Mouse (Mus musculus) heart, adult 2 months (tissue): ENCODE data around the gene Marveld1. TPM values are rescaled to one million over a fixed set of nuclear protein-coding genes. Genes with fewer than 3 reads are reported as not detected.

Experiments used
- DNase-seq, 2 experiments: peaks; one replicate each; pipeline ENCODE4 v3.0.0; 2021
- H3K27ac ChIP-seq: fragments of 200-600 bp; 2 replicates; pipeline ENCODE4 v1.8.1; 2022
- H3K27me3 ChIP-seq: fragments of 200-500 bp; 2 replicates; pipeline ENCODE4 v1.6.1; 2012; ENCODE audit warnings: mild to moderate bottlenecking, low read length, inconsistent platforms, mixed read lengths; ENCODE audit not compliant: control insufficient read depth, insufficient read depth
- H3K36me3 ChIP-seq: fragments of 200-500 bp; 2 replicates; pipeline ENCODE4 v1.6.1; 2012; ENCODE audit warnings: low read length, inconsistent platforms; ENCODE audit not compliant: control insufficient read depth, insufficient read depth
- H3K4me1 ChIP-seq: fragments of 200-500 bp; 2 replicates; pipeline ENCODE4 v1.6.1; 2011; ENCODE audit warnings: low read length; ENCODE audit not compliant: control insufficient read depth, insufficient read depth
- H3K4me3 ChIP-seq: fragments of 200-600 bp; 2 replicates; pipeline ENCODE4 v1.8.1; 2022
- H3K79me2 ChIP-seq: fragments of 200-500 bp; replicated peaks from 2 replicates; pipeline ENCODE4 v1.6.1; 2012; ENCODE audit warnings: mild to moderate bottlenecking, inconsistent platforms, low read length, moderate library complexity, mixed read lengths; ENCODE audit not compliant: control insufficient read depth, insufficient read depth
- H3K9ac ChIP-seq: fragments of 200-500 bp; 2 replicates; pipeline ENCODE4 v1.6.1; 2012; ENCODE audit warnings: low read depth, mild to moderate bottlenecking, control low read depth, inconsistent platforms, low read length, mixed read lengths
- CTCF ChIP-seq: fragments of 200-600 bp; IDR thresholded peaks from 2 replicates; pipeline ENCODE4 v1.8.1; 2022; ENCODE audit warnings: antibody characterized with exemption, mild to moderate bottlenecking, moderate library complexity
- EP300 ChIP-seq: fragments of 200-500 bp; IDR thresholded peaks from 2 replicates; pipeline ENCODE4 v1.6.1; 2011; ENCODE audit warnings: low read depth, low read length, control low read depth; ENCODE audit not compliant: insufficient read depth
- POLR2A ChIP-seq: fragments of 200-500 bp; IDR thresholded peaks from 2 replicates; pipeline ENCODE4 v1.6.1; 2011; ENCODE audit warnings: mild to moderate bottlenecking, low read depth, low read length, control low read depth; ENCODE audit not compliant: insufficient read depth
- WGBS: fragments of 180-500 bp; shearing (Covaris S2); methylation state at CpG from one replicate; pipeline ENCODE4 v1.1.7; 2018; 5-methylcytosine and 5-hydroxymethylcytosine counted together
- intact Hi-C: fragments of 180-260 bp; cut with DNase I; formaldehyde crosslinking; loops from one replicate; pipeline ENCODE4 v1.15.1; 2025
- polyA plus RNA-seq: library from polyadenylated mRNA; depleted of rRNA; stranded (reverse); fragments of >200 nt; gene quantifications from 2 replicates; pipeline ENCODE4 v1.2.3, GENCODE M21; 2012
- total RNA-seq, 2 experiments: library from RNA; stranded (reverse); gene quantifications; 2 replicates each; pipeline ENCODE4 v1.2.3; 2021

Marveld1 gene
- total and polyA plus RNA-seq, 3 experiments, result 21.1 to 55.0 (median 21.9) TPM

DNA sequence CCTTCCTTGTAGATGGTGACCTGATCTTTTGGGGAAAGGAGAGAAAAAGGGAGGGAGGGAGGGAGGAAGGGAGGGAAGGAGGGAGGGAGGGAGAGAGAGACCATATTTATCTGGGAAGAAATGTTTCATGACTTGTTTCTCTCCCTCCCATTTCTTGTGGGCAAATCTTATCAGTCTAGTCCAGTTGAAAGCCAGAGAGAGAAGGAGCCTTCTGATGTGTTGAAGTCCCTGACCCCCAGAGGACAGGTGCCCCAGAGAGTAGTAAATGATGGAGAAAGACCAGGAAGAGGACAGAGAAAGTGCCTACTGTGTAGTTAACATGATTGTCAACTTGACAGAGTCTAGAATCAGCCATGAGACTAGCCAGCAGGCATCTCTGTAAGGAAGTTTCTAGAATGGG is 12.1 kb upstream of the Marveld1 start:
- H3K79me2 ChIP-seq, result no peaks in the 10 kb centered on the region
- no peak overlapping the region for H3K27ac ChIP-seq
- no peaks in the 10 kb centered on the region for H3K27me3 ChIP-seq
- no peaks in the 10 kb centered on the region for H3K4me1 ChIP-seq
- no peaks in the 10 kb centered on the region for H3K36me3 ChIP-seq
- intact Hi-C loops, result no loop called here
- DNase-seq, result no peak
- TF ChIP-seq EP300 (no peak), CTCF (no peak), POLR2A (no peak)
- H3K4me3 ChIP-seq, result no peak overlapping the region
- H3K9ac ChIP-seq, result no peak overlapping the region

DNA sequence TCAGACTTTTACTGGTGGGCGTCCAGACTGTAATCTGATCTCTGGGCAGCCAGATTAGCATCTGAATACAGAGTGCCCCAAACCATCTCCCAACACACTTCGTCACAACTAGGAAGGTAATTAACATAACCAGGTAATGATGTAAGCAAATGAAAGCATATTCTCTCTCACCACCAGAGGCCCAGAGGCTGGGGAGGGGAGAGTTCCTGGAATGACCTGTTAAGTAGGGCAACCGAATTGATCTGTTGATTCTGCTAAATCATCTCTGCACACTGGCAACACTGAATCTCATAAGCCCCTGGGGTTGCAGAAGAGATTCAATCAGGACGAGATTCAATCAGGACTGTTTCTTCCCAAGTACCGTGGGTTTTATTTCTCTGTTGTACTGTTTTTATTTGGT is 11.1 kb upstream of the Marveld1 start:
- Histone ChIP-seq H3K4me3 (no peak overlapping the region), H3K9ac (no peak overlapping the region), H3K27me3 (no peaks in the 10 kb centered on the region), H3K4me1 (no peaks in the 10 kb centered on the region), H3K36me3 (no peaks in the 10 kb centered on the region), H3K79me2 (no peaks in the 10 kb centered on the region), H3K27ac (no peak overlapping the region)
- intact Hi-C loops, result no loop called here
- no peak for TF ChIP-seq EP300
- TF ChIP-seq CTCF, result no peak
- no peak for TF ChIP-seq POLR2A
- no peak for DNase-seq
- WGBS, result 63% methylated on average over 5 of the region's 5 CpGs

DNA sequence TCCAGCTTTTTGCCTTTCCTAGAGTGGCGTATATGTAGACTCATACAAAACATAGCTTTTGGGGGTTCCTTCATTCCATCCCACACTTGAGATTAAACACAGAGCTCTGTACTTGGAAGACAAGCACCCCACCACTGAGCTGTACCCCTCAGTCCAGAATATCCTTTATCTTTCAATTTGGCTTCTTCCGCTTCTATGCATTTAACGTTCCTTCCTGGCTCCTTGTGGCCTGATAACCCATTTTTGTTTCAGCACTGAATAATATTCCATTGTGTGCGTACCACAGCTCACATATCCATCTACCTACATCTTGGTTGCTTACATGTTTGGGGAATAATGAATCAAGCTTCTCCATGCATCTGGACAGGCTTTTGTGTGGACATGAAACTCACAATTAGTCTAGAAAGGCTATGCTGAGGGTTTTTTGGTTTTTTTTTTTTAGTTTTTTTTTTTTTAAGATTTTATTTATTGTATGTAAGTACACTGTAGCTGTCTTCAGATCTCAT is 10.0 kb upstream of the Marveld1 start:
- H3K27ac ChIP-seq, result no peak overlapping the region
- no peaks in the 10 kb centered on the region for H3K4me1 ChIP-seq
- no peaks in the 10 kb centered on the region for H3K79me2 ChIP-seq
- H3K27me3 ChIP-seq, result no peaks in the 10 kb centered on the region
- 88% methylated on average over 4 of the region's 4 CpGs for WGBS
- no peaks in the 10 kb centered on the region for H3K36me3 ChIP-seq
- H3K9ac ChIP-seq, result no peak overlapping the region
- TF ChIP-seq POLR2A, result no peak
- no peak for TF ChIP-seq CTCF
- TF ChIP-seq EP300, result no peak
- intact Hi-C loops, result no loop called here
- no peak for DNase-seq
- no peak overlapping the region for H3K4me3 ChIP-seq

DNA sequence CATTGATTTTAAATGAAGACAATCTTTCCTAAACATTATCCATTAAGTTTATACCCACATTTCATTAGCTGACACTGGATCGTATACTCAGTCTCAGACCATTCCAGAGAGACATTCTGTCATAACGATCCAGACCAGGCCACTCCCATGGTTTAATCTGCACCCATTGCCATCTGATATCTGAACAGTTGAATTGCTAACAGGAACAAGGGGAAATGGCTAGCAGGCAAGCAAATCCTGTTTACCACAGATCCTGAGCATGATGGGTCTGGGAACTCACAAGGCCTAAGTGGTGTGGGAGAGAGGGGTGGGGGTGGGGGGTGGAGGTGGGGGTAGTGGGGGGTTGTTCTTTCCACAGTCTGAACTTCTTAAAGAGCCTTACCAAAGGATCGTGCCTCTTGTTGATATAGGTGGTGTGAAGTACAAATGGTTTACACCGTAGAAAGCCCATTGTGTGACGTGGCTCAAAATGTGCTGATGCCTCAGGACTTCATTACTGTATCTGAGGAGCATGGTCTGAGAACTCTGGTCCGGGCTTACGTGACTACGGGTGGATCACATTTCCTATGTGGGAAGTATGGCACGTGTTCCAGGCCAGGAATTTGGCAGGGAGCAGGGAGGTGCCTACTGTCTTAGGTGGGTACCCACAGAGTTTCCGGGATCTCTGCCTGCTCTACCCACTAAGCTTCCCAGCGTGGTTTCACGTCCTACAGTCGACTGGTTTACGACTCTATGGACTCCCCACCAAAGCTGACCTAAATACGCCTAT is 8.5 kb upstream of the Marveld1 start:
- DNase-seq, result no peak
- H3K4me3 ChIP-seq, result no peak overlapping the region
- no peak for TF ChIP-seq EP300
- no peak for TF ChIP-seq POLR2A
- no peak for TF ChIP-seq CTCF
- no peak overlapping the region for H3K9ac ChIP-seq
- H3K27ac ChIP-seq, result no peak overlapping the region
- intact Hi-C loops, result no loop called here
- H3K79me2 ChIP-seq, result no peaks in the 10 kb centered on the region
- H3K27me3 ChIP-seq, result no peaks in the 10 kb centered on the region
- WGBS, result 80% methylated on average over 15 of the region's 15 CpGs
- H3K4me1 ChIP-seq, result no peaks in the 10 kb centered on the region
- H3K36me3 ChIP-seq, result no peaks in the 10 kb centered on the region

DNA sequence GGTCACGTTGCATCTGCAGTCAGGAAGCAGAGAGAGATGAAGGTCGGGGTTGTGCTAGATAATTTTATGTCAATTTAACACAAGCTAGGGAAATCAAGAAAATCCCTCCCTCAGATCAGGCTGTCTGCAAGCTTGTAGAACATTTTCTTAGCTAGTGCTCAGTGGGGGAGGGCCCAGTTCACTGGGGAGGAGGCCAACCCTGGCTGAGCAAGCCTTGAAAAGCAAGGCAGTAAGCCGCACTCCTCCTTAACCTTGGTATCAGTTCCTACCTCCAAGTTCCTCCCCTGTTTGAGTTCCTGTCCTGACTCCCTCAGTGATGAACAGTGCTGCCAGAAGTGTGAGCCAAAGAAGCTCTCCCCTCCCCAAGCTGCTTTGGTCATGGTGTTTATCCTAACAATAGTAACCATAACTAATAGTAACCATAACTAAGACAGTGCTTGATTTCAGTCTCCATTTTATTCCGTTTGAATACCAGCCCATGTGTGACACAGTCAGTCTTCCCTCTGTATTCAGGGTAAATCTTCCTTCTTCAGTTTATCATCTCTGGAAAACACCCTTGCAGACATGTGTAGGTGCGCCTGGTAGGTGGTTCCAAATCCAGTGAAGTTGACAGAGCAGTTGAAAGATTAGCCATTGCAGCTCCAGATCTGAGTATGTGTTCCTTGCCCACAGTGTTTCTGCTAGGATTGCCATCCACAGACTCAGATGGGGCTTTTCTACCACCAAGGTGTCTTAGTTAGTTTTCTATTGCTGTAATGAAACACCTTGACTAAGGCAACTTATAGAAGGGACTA is 7.3 kb upstream of the Marveld1 start:
- intact Hi-C loops, result loop anchor here (10.0 kb wide), 1 partner anchor 205 kb away; the partner anchor contains the start of genes Exosc1 and Zdhhc16
- TF ChIP-seq POLR2A (no peak), CTCF (no peak), EP300 (no peak)
- DNase-seq, result no peak
- H3K36me3 ChIP-seq, result no peaks in the 10 kb centered on the region
- no peak overlapping the region for H3K27ac ChIP-seq
- no peaks in the 10 kb centered on the region for H3K79me2 ChIP-seq
- H3K4me1 ChIP-seq, result peaks cover 2% of the 10 kb centered on the region
- 68% methylated on average over 5 of the region's 5 CpGs for WGBS
- no peak overlapping the region for H3K9ac ChIP-seq
- no peaks in the 10 kb centered on the region for H3K27me3 ChIP-seq
- H3K4me3 ChIP-seq, result no peak overlapping the region

DNA sequence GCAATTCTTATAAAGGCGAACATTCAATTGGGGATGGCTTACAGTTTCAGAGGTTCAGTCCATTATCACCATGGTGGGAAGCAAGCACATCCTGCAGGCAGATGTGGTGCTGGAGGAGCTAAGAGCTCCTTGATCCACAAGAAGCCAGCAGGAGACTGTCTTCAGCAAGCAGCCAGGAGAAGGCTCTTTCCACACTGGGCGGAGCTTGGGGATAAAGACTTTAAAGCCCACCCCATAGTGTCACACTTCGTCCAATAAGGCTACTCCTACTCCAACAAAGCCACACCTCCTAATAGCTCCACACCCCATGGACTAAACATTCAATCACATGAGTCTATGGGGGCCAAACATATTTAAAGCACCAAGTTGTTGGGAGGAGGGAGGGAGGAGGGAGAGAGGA is 5.2 kb upstream of the Marveld1 start:
- no peak for TF ChIP-seq CTCF
- no peak for TF ChIP-seq POLR2A
- no peak for TF ChIP-seq EP300
- WGBS, result 77% methylated on average over 3 of the region's 3 CpGs
- no peak overlapping the region for H3K9ac ChIP-seq
- H3K27me3 ChIP-seq, result no peaks in the 10 kb centered on the region
- DNase-seq, result no peak
- H3K79me2 ChIP-seq, result no peaks in the 10 kb centered on the region
- H3K4me3 ChIP-seq, result no peak overlapping the region
- intact Hi-C loops, result loop anchor here (10.0 kb wide), 1 partner anchor 207 kb away; the partner anchor contains the start of genes Exosc1 and Zdhhc16
- peaks cover 9% of the 10 kb centered on the region for H3K4me1 ChIP-seq
- no peak overlapping the region for H3K27ac ChIP-seq
- H3K36me3 ChIP-seq, result no peaks in the 10 kb centered on the region
